Mouse (Mus musculus): ENCODE results near the gene Shisa5.

Shisa5 gene

DNA sequence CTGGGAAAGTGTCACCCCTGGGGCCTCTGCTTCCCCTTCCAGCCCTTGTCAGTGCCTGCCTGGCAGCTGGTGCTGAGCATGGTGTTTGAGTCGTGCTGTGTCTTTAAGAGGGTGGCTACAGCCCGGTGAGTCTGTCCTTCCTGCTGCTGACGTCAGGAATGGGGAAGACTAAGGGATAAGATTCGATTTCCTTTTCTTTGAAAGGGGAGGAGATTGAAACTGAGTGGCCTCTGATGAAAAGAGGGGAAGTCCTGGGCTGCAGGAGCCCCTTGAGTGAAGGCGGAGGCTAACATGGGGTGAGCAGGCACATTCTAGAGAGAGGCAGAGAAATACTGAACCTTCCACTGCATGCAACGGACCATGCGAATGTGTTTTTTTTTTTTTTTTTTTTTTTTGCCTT lies 16.3 kb downstream of the Shisa5 start:
- 6% methylated on average over 7 of the region's 7 CpGs for WGBS

DNA sequence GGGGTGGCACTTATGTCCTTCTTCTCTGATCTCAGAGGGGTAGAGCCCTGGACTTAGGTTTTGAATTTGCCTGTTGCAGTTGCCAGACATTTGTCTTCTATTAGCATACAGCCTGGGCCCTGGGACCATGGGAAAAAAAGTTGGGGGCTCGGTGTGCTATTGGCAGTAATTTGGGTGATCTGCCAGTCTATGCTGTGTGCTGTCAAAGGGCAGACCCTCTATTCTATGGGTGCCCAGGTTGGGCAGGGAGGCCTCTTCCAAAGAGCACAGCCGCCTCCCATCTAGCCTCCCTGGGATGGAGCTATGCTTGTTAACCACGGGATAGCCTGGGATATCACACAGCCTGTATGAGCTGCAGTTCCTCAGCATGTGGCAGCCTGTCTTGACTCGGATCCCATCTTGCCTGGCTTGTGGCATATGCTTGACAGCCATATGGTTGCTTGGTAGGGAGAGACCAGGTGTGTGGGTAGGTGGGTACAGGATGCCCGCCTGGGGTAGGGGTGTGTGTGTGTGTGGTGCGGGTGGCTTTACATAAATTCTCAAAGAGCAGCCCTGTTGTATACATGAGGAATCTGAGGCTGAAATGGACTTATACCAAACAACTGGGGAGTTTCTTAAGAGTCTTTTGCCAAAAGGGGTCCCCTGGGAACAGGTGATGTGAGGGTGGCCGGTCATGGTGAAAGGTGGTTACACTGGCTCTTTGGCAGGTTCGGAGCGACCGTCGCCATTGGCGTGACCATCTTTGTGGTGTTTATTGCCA lies 17.1 kb downstream of the Shisa5 start:
- 77% methylated on average over 12 of the region's 12 CpGs for WGBS

DNA sequence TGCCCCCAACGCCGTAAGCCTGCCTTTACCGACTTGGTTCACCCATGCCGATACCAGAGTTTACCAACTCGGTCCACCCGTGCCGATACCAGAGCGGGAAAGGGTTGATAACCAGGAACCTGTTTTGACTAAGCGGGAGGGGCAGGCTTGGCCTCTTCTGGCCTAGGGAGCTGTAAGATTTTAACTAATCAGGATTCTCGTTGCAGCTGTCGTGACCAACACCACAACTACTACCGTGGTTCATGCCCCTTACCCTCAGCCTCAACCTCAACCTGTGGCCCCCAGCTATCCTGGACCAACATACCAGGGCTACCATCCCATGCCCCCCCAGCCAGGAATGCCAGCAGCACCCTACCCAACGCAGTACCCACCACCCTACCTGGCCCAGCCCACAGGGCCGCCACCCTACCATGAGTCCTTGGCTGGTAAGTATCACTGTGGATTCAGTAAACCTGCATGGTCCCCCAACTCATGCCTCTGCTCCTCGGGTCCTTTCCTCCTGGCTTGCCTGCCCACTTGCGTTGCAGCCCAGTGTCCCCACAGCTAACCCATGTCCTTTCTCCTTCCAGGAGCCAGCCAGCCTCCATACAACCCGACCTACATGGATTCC lies 17.8 kb downstream of the Shisa5 start:
- WGBS, result 89% methylated on average over 17 of the region's 17 CpGs

DNA sequence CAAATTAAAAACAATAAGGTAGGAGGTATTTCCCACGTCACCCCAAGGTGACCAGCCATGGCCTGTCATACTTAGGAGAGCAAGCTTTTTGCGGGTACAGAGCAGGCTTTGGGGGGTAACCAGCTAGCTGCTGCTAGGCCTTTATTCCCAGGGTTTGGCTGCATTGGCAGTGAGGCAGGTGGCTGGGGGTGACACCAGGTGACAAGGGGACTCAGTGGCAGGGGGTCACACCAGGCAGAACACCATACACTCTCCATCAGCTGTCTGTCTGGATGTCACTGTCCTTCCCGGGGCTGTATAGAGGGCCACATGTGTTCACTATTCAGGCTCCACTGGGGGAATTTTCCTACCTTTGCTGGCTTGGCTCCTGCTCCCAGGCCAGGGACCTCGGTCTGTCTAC lies 18.6 kb downstream of the Shisa5 start:
- 79% methylated on average over 4 of the region's 4 CpGs for WGBS

DNA sequence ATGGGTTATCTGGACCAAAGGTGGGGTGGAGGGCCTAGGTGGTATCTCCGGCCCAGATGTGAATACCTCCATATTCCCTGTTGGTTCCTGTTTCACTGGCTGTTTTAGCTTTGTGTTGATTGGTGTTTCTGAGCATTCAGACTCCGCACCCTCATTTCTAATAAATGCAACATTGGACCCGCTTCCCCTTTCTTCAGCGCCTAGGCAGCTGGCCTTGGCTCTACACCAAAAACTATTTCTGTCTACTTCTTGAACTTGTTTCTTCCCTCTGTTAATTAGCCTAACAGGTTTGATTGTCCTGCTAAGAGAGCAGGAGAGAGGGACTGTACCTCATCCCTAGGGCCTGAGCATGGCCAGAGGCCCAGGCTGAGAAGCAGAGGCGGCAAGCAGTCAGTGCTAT lies 19.2 kb downstream of the Shisa5 start:
- 58% methylated on average over 5 of the region's 5 CpGs for WGBS

DNA sequence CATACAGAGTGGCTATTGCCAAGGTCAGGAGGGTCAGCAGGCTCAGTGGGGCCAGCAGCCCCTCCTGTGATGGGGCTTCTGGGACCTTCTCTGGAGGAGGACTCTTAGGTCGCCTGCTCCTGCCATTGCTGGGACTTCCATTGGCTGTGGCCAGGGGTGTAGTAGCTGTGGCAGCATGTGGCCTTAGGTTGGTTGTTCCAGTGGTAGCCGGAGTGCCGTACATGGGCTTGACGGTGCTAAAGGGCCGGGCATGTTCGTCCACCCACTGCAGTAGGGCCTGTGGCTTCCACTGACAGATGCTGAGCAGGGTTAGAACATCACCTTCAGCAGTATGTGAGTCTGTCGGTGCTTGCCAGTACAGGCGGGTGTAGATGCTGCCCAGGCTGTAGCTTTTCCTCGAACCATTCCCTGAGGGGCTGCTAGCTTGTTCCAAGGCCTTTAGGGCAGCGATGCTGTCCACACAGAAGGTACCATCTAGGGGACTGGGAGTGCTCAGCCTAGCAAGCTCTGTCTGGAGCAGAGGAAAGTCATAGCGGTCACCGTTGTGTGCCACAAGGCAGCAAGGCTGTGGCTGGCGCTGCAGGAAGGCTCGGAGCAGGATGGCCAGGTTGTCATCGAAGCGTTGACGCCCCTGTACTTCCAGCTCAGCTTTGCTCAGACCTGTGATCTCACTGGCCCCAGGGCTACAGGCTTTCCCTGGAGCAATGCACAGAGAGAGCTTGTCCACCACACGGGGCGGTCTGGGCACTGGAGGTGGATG lies 19.8 kb downstream of the Shisa5 start:
- 84% methylated on average over 19 of the region's 19 CpGs for WGBS

DNA sequence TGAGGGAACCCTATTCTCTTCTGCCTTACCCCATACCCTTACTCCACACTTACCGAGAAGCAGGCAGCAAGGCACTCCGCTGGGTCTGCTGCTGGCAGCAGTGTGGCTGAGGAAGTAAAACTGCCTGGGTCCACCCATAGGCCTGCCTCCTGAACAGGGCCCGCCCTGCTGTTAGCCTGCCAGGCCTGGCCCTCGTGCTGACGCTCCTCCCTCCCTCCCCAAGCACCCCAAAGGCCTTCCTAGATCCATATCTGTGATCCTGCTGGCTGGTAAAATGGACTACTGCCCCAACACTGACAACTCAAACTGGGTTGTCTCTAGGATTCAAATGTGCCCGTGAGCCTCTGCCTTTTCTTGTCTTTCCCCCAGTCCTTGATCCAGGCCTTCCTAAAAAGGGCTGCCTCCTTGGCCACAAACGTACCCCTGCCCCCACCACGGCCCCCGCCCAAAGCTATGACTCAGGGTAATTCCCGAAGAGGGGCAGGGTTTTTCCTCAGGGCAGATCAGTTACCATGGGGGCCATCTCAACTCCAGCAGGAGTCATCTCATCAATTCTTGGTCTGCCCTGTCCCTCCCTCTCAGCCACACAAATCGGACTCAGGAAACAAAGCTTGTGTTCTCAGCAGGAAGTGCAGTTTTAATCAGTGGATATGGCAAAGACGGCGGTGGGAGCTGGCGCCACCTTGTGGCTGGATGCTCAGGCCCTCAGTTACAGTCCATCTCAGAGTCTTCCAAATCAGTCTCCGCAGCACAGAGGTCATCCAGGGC lies 21.0 kb downstream of the Shisa5 start, which contains the start of gene Trex1:
Gene Trex1, minus strand, starts transcription at position 599 of the 768 bp plus-strand sequence.
- WGBS, result 3% methylated on average over 15 of the region's 15 CpGs

DNA sequence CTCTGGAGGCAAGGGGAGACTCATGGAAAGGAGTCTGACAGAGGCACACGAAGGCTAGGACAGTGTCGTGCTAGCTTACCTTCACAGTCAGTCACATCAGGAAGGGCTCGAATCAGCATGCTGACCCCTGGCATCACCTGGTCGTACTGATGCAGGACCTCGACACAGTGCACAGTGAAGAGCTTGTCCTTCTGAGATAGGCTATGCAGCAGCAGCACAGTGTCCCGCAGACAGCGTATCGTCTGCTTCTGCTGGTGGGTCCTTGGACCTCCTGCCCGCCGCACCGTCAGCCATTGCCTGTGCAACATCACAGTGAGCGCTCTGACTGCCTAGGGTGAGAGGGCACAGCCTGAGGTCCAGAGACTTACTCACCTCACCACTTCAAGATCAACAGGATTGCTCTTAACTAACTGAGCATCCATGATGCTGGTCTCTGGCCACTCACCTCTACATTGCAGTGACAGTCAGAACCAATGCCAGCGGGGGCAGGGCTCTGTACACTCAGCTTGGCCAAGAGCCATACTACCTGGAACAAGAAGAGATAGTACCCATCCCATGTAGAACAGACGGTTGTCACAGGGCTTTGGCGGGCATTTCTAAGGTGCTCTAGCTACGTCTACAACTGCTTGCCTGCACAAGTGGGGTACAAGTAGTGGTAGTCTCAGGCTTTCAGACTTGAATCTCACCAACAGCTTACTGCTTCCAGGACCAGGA lies 22.0 kb downstream of the Shisa5 start:
- 90% methylated on average over 16 of the region's 16 CpGs for WGBS

DNA sequence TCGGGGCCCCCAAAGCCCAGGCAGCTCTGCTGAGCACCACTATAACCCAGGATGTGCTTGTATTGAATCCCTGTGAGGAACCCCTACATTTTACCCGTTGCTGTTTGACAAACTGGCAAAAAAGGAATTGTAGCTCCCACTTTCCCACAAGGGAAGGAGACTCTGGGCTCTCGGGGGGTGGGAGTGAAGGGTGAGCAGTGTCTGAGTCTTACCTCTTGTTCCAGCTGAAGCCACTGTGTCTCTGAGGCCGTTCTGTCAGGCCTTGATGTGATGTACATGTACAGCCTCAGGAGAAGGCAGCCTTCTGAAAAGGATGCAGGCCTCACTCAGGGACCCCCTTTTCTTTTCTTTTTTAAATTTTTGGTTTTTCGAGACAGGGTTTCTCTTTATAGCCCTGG lies 22.5 kb downstream of the Shisa5 start:
- WGBS, result 78% methylated on average over 5 of the region's 5 CpGs

DNA sequence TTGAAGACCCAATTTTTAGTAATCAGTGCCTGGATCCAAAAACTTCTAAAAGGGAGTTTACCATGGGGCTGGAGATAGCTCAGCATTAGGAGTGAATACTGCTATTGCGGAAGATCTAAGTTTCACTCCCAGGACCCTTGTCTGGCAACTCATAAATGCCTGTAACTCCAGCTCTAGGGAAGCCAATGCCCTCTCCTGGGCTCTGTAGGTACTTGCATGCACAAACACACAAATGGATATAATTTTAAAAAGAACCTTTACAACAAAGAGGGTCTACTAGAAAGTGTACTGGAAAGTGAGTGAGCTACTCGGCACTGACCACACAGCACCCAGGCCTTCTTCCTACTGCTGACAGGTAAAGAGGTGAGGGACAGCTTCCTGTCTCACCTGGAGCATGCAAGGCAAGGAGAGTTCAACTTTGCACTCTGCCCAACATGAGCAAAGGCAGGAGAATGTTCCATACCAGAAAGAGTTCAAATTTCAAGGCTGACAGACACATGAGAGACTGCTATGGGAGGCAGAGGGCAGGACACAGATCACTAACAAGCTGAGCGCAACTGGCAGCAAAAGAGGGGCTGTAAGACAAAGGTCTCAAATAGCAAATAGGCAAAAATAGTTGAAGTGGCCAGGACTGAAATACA lies 29.9 kb downstream of the Shisa5 start:
- WGBS, result 94% methylated on average over 3 of the region's 3 CpGs

DNA sequence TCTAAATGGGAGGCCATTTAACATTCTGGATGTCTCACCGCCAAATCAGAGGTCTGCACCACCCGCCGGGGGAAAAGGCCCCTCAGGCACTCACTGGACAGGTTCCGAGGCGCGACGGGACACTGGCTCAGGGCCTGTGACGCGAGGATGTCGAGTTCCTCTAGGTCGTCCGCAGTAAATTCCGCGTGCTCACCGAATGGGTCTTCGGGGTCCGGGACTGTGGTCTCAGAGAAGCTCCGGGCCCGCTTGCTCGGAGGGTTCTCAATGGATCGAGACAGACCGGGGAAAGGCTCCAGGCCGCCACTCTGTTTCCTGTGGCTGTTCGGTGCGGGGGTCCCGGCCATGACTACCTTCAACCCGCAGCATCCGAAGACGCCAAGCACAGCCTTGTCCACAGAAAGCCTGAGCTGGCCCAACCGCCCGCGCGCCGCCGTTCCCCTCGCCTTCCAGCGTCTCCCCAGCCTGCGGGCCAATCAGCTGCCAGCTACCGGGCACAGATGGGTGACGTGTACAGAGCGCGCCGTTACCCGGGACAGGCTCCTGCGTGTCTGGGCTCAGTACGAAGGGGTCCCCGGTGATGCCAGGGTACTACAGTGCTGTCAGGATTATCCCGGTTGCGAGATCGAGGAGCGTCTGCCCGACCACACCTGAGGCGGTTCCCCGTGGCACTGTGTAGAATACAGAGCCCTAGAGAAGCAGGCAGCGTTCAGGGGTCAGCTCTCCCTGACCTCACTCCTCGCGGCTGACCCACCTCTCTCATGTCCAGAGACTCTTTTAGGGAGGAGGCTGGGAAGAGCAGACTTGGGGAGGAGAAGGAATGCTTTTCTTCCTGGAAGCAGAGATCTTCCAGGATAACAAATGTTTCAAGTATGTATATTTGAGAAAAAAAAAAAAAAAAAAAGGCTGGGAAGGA lies 35.6 kb downstream of the Shisa5 start, which contains the start of gene Atrip:
Gene Atrip, minus strand, starts transcription at position 464 of the 913 bp plus-strand sequence.
- under 1% methylated on average over 57 of the region's 57 CpGs for WGBS

DNA sequence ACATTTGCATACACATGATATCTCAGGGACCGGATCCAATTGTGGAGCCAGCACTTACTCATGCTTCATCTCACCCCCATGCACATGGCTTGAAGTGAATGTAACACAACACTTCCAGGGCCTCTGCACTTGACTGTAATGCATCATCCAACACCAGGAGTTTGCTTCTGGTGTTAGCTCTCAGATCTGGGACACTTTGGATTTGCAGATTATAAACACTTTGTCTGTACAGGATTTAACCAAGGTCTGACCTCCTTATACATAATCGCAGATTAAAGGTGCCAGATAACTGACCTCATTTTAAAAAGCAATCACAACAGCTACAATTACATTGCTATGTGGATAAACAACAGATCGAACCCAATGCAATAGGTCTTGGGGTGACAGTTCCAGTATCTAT lies 42.2 kb downstream of the Shisa5 start:
- 90% methylated on average over 3 of the region's 3 CpGs for WGBS

DNA sequence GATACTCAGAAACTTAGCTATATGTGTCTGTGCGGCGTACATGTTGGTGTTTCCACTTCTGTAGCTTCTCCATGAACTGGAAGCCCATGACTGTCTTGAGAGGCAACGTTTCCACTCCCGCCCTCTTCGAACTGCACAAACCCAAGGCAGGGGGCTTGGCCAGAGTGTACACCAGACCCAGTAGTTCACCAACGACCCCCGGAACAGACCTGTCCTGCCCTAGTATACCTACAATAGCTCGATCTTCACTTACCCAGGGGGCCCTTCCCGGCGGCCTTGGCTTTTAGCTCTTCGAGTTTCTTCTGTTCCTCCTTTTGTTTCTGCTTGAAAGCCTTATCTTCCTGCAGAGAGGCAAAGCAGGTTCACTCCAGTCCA lies 43.4 kb downstream of the Shisa5 start:
- WGBS, result 4% methylated on average over 11 of the region's 11 CpGs

DNA sequence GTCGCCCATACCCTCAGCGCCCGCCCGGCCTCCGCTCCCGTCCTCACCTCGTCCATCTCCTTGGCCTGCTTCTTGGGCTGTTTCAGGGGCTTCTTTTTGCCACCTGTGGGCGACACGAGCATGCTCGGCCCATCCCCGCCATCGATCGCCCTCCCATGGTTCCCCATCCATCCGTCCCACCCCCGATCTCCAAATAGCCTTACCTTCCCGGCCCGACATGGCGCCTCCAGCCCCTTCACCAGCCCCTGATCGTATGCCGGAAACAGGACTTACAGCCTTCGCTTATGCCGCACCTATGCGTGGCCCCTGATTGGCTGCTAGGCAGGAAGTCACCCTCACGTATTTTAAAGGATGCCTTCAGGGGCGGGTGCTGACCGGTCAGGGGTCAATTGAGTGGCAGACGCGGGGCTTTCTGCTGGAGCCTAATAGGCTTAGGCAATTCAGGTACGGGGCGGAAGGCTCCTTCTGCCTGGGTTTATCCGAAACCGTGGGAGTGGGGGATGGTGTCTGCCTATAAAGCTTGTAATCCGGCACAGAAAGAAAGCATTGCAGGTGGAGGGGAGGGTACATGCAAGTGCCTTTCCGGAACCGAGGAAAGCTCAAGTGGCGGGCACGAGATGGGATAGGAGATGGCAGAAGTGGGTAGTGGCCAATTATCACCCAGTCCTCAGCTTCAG lies 43.9 kb downstream of the Shisa5 start, which contains the start of the genes Ccdc51 and Tma7:
Gene Ccdc51, plus strand, starts transcription at position 370 of the 677 bp plus-strand sequence.
Gene Tma7, minus strand, starts transcription at position 464 of the 677 bp plus-strand sequence.
- WGBS, result under 1% methylated on average over 37 of the region's 37 CpGs

DNA sequence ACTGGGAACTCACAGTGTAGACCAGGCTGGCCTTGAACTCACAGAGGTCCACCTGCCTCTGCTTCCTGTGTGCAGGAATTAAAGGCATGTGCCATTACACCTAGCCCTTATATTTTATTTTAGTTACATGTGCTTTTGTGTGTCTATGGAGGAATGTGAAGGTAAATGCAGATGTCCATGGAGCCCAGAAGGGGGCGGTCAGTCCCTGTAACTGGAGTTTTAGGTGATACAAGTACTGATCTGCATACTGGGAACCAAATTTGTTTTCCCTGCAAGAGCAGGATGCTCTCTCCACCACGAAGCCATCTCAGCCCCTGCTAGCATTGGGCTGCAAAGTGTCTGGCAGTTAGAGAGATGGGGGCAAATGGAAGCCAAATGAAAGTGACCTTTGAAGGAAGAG lies 46.6 kb downstream of the Shisa5 start:
- 5% methylated on average over 2 of the region's 2 CpGs for WGBS

DNA sequence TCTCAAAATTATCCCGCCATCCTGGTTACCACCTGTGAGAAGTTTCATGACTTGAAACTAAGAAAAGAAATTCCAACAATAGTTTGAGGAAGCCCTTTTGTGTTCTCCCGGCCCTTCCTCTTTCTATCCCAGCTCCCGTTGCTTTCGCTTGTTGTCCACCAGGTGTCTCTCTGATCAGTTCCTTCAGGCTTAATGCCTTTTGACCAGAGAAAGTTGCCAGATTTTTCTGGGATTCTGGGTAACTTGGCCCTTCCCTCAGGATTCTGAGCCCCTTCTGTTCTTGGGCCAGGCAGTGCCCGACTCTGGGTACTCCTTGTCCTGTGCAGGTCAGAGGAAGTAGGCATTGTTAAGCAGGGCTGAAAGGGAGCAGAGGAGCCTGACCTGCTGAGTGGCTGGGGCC lies 49.6 kb downstream of the Shisa5 start:
- 7% methylated on average over 5 of the region's 5 CpGs for WGBS

DNA sequence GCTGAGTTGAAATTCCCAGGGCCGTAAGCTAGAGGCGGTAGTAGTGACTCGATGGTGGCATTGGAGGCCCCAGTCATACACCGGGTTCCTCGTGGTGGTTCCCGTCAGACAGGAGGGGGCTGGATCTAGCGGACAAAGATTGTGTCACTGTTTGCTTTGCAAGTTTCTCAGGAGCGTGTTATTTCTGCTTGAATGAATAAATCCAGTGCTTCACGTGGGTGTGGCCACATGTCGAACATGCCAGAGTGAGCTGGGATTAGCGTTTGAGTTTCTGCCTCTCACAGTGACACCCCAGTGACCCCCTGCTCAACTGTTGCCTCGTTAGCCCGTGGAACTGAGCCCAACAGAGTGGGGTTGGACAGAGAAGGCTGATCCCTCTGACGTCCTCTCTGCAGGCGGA lies 52.1 kb downstream of the Shisa5 start:
- 45% methylated on average over 15 of the region's 15 CpGs for WGBS

DNA sequence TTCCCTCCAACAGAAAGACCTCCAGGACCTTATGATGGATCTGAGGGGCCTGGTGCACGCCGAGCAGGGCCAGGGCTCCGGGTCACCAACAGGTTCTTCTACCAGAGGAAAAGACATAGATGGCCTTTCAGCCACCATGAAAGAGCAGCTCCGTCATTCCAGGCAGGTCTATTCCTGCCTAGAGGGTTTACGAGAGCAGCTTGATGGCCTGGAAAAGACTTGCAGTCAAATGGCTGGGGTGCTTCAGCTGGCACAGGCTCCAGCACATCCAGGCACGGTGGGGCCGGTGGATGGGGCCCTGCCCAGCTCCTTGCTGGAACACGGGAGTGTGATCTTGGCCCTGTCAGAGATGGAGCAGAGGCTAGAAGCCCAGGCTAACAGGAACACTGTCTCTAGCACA lies 53.4 kb downstream of the Shisa5 start:
- WGBS, result 93% methylated on average over 8 of the region's 8 CpGs

DNA sequence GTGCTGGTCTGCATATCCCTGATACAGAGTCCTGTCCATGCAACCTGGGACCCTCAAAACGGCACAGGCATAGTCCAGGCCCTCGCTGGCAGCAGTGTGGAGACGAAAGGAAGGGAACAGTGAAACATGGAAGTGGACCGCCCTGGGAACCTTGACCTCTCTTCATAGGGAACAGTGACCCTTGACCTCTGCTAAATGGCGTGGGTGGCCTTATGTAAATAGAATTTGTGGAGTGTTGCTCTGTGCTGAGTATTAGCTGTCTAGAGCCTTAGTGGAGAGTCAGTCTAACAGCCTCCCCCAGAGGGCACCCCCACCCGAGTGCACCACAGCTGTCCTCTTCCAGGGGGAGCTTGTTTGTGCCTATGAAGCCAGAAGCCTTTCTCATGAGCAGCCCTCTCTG lies 54.4 kb downstream of the Shisa5 start:
- 80% methylated on average over 6 of the region's 6 CpGs for WGBS

Data from cerebral cortex, adult 2 months (tissue).